Mouse (Mus musculus): ENCODE data around the gene Galnt10.

- TF ChIP-seq ZC3H11A (IDR thresholded peaks at IDR 0.05; ENCODE audit: borderline replicate concordance, low read depth, low read length) (no peak), MAFK (IDR thresholded peaks at IDR 0.05; ENCODE audit: insufficient read depth, low read depth, low read length) (no peak), ZNF384 (IDR thresholded peaks at IDR 0.05; ENCODE audit: low read depth, low read length) (no peak), HCFC1 (IDR thresholded peaks at IDR 0.05; ENCODE audit: borderline replicate concordance, insufficient read depth, low read length) (no peak)
Observed at GRCm38 (mm10) chr11:57786616-57787418, 141.6 kb downstream of the Galnt10 start.

Measured in ES-E14 (cell line).